Mouse (Mus musculus): Measurements from ENCODE around the gene Rgs13.

GRCm38 (mm10) chr1:144113438-144114074, 63.6 kb downstream of the Rgs13 start:
- TF ChIP-seq CTCF (IDR thresholded peaks at IDR 0.05) (no peak), EP300 (IDR thresholded peaks at IDR 0.05) (no peak)

Data from lung, postnatal 0 days (tissue).